Mouse (Mus musculus) brown adipose tissue, adult 24 weeks (tissue): ENCODE measurements around the gene Vwa1. TPM values are rescaled to one million over a fixed set of nuclear protein-coding genes. Genes with fewer than 3 reads are reported as not detected.
A peak's percentile ranks its signal among the peaks of the same experiment; 100 is the strongest.
"Not testable (repeated sequence)": the region's sequence is repeated elsewhere in the genome, so short reads cannot be mapped to it uniquely, and the experiment has no call there.

Source experiments
- H3K27ac ChIP-seq: fragments of 200-500 bp; replicated peaks from 2 replicates; pipeline ENCODE4 v1.5.1; 2012; ENCODE audit warnings: low read depth, mild to moderate bottlenecking, low read length
- H3K4me1 ChIP-seq: fragments of 200-500 bp; 2 replicates; pipeline ENCODE4 v1.6.1; 2012; ENCODE audit warnings: low read length, mixed read lengths; ENCODE audit not compliant: control insufficient read depth, insufficient read depth, insufficient read length
- H3K4me3 ChIP-seq: fragments of 200-500 bp; 2 replicates; pipeline ENCODE4 v1.5.1; 2012; ENCODE audit warnings: low read depth, mild to moderate bottlenecking, low read length, moderate library complexity; ENCODE audit not compliant: insufficient read depth
- polyA plus RNA-seq: library from polyadenylated mRNA; stranded (reverse); fragments of >200 nt; gene quantifications from 2 replicates; pipeline ENCODE4 v1.2.4, GENCODE M21; 2012; ENCODE audit not compliant: missing spikeins, insufficient read depth, insufficient read length

The Vwa1 gene
- polyA plus RNA-seq, 1 experiment = 2.3 TPM

DNA sequence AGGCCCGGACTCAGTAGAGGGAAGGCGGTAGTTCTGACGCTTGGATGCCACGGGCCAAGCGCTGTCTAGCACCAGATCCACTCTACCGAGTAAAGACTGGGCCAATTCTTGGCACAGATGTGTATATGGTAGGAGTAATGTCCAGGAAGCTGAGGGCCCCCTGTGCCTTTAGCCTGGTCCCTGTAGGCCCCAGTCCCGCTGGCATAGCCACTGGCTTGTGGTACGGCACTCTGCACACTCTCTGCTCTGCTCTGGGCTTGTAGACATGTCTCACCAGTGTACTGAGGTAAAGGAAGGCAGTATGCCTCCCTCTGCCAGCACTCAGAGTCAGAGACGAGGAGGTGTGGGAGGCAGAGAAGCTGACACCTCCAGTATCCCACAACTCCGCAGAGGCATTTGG, 33.8 kb downstream of the Vwa1 start:
- not testable (repeated sequence) for H3K27ac ChIP-seq, H3K4me3 ChIP-seq

DNA sequence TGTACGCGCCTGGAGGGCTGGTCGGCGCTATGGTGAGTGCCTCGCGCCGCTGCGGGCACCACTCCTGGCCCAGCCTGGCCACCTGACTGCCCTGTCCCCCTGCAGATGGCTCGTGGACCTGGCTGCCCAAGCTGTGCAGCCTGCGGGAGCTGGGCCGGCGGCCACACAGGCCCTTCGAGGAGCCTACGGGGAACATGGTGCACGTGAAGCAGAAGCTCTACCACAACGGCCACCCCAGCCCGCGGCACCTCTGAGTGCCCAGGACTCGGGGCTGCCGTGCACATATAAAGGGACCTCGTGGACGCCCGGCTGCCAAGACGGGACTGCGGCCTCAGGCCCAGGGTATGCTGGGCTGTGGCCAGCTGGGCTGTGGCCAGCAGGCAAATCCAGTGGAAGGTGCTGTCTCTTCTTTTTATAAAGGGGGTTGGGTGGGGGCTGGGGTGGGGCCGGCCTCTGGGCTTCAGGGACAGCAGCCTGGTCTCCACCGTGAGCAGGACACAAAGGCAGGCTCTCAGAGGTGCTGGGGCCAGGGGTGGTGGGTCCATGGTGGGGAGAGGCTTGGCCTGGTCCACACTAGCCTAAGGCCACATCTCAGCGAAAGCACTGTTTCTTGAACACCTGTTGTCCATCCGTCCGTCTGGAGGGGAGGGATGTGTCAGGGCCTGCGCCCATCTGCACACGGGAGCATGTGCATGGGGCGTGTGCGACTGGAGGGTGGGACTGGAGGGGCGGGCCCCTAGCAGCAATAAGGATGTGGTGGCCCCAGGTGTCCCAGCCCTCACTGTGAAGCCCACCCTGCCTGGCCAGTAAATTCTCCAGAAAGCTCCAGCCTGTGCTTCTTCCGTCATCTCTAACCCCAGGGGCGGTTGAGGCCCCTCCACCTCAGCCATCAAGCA, 34.5 kb downstream of the Vwa1 start:
- no peak overlapping the region for H3K4me3 ChIP-seq
- H3K4me1 ChIP-seq = no peaks in the 10 kb centered on the region

More for the DNA sequence above, 33.8 kb downstream of the Vwa1 start:
- not testable (repeated sequence) for H3K4me1 ChIP-seq

DNA sequence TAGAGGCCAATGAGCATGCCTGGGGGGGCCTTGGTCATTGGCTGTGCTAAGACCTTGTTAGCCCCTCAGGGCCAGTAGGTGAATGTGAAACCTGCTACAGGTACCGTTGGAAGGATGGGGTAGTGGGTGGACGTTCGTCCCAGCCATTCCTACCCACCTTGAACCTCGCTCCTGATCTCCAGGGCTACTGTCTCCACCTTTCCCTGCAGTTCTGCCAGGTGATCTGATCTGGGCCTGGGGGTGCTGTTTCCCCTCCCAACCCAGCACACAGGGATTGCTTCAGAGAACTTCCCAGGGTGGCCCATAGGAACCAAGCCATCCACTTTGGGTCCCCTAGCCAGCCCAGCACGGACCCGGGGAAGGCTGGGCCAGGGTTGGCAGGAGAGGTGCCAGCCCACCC, 35.3 kb downstream of the Vwa1 start:
- H3K4me1 ChIP-seq = no peaks in the 10 kb centered on the region
- no peak overlapping the region for H3K4me3 ChIP-seq
- no peak overlapping the region for H3K27ac ChIP-seq

More for the DNA sequence above, 34.5 kb downstream of the Vwa1 start:
- no peak overlapping the region for H3K27ac ChIP-seq

DNA sequence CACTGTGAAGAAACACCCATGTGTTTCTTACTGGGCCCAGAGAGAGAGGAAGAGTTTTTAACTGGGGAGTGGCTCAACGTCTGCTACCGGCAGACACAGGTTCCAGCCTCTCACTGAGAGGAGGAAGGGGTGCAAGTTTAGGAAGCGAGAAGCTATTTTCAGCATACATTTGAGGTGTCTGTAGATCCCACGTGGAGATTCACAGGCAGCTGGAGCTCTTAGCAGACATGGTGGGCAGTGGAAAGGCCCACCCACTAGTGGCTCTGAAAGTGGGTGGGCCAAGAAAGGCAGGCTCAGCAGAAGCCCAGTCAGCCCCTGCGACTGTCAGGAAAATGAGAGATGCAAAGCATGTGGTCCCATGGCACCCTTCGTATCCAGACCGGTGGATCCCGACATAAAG, 36.2 kb downstream of the Vwa1 start:
- Histone ChIP-seq H3K4me1 (no peaks in the 10 kb centered on the region), H3K27ac (no peak overlapping the region), H3K4me3 (no peak overlapping the region)

- H3K4me3 ChIP-seq = no peak overlapping the region
- H3K4me1 ChIP-seq = no peaks in the 10 kb centered on the region
- no peak overlapping the region for H3K27ac ChIP-seq
Observed at GRCm38 (mm10) chr4:155736421-155736820, 38.1 kb downstream of the Vwa1 start.

DNA sequence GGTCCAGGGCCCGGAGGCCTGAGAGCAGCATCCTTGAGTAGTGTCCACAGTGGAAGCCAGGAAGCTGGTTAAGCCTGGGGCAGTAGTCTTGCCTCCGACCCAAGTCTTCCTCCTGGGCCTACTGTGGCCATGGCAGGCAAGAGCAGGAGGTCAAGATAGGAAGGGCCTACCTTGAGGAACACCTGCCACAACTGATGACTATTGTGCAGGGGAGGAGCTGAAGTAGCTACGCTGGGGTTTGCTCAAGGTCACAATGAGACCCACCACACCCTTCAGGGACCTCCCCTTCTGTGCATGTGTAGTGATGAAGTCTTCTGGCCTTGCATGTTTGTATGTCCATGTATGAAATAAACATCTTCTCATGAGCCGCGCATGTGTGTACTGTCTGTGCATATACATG, 38.7 kb downstream of the Vwa1 start:
- Histone ChIP-seq H3K4me3 (peak overlapping the region; percentile 73), H3K4me1 (no peaks in the 10 kb centered on the region), H3K27ac (no peak overlapping the region)

- H3K27ac ChIP-seq = 0 out of 2 replicates have a peak overlapping the region, but pooled peaks have one; percentile 56
- no peaks in the 10 kb centered on the region for H3K4me1 ChIP-seq
- H3K4me3 ChIP-seq = peak overlapping the region; percentile 73
Observed at GRCm38 (mm10) chr4:155734951-155735702, 39.4 kb downstream of the Vwa1 start.

- H3K4me3 ChIP-seq = peak within 1 kb of the TSS; percentile 73
- H3K4me1 ChIP-seq = no peaks in the 10 kb centered on the region
- peak within 1 kb of the TSS; percentile 79 for H3K27ac ChIP-seq
Observed at GRCm38 (mm10) chr4:155734350-155734941, 40.1 kb downstream of the Vwa1 start, which contains the start of gene Tmem240. Tmem240 (plus strand) TSS chr4:155734800.

GRCm38 (mm10) chr4:155733267-155733666, 41.2 kb downstream of the Vwa1 start:
- no peak overlapping the region for H3K4me3 ChIP-seq

GRCm38 (mm10) chr4:155727993-155728392, 46.5 kb downstream of the Vwa1 start:
- H3K27ac ChIP-seq = no peak overlapping the region
- no peaks in the 10 kb centered on the region for H3K4me1 ChIP-seq
- no peak overlapping the region for H3K4me3 ChIP-seq

More at GRCm38 (mm10) chr4:155733267-155733666, 41.2 kb downstream of the Vwa1 start:
- Histone ChIP-seq H3K27ac (no peak overlapping the region), H3K4me1 (no peaks in the 10 kb centered on the region)

DNA sequence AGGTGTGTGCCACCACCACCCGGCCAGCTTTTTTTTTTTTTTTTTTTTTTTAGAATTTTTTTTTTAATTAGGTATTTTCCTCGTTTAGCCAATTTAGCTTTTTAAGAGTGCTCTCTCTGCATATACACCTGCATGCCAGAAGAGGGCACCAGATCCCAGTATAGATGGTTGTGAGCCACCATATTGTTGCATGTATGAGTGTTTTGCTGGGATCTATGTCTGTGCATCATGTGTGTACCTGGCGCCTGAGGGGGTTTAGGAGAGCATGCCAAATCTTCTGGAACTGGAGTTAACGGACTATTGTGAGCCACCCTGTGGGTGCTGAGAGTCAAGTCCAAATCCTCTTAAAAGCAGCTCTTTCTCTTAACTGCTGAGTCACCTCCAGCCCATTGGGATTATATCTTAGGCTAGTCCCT, 52.8 kb downstream of the Vwa1 start:
- H3K4me1 ChIP-seq = peaks cover 2% of the 10 kb centered on the region; the same call in 1 of the 2 replicates
- no peak overlapping the region for H3K27ac ChIP-seq
- H3K4me3 ChIP-seq = no peak overlapping the region

Other genes starting within 250 kb of the Vwa1 start
- gene Nadk, start 212.3 kb downstream of the Vwa1 start, polyA plus RNA-seq = 147 and 155 TPM in 2 replicates
- gene Slc35e2, start 173.3 kb downstream of the Vwa1 start, polyA plus RNA-seq = 7.0 and 9.4 TPM in 2 replicates
- 32.4 and 37.9 TPM in 2 replicates for gene Cdk11b, start 149.8 kb downstream of the Vwa1 start, polyA plus RNA-seq
- not detected in 2 replicates for gene Gm10563, start 129.3 kb downstream of the Vwa1 start, polyA plus RNA-seq
- 3.3 and 5.5 TPM in 2 replicates for gene Mmp23, start 121.3 kb downstream of the Vwa1 start, polyA plus RNA-seq
- 9.7 and 29.1 TPM in 2 replicates for gene Mib2, start 105.5 kb downstream of the Vwa1 start, polyA plus RNA-seq
- gene Fndc10, start 80.4 kb downstream of the Vwa1 start, polyA plus RNA-seq = 2.4 and 3.5 TPM in 2 replicates
- 61.2 and 80.5 TPM in 2 replicates for gene Ssu72, start 69.9 kb downstream of the Vwa1 start, polyA plus RNA-seq
- 0.46 TPM in 1 of 2 replicates, not detected in the other for gene Tmem240, start 39.9 kb downstream of the Vwa1 start, polyA plus RNA-seq
- gene Atad3a, start 13.6 kb downstream of the Vwa1 start, polyA plus RNA-seq = 57.0 and 74.0 TPM in 2 replicates
- 0.42 and 0.67 TPM in 2 replicates for gene Tmem88b, start 11.2 kb upstream of the Vwa1 start, polyA plus RNA-seq
- gene Ankrd65, start 15.7 kb upstream of the Vwa1 start, polyA plus RNA-seq = not detected in 2 replicates
- 367 and 416 TPM in 2 replicates for gene Mrpl20, start 28.2 kb upstream of the Vwa1 start, polyA plus RNA-seq
- gene Ccnl2, start 37.8 kb upstream of the Vwa1 start, polyA plus RNA-seq = 28.2 and 61.6 TPM in 2 replicates
- 259 and 309 TPM in 2 replicates for gene Aurkaip1, start 56.6 kb upstream of the Vwa1 start, polyA plus RNA-seq
- gene Mxra8, start 65.0 kb upstream of the Vwa1 start, polyA plus RNA-seq = 17.3 and 22.3 TPM in 2 replicates
- 19.2 and 20.2 TPM in 2 replicates for gene Dvl1, start 72.7 kb upstream of the Vwa1 start, polyA plus RNA-seq
- not detected in 2 replicates for gene Tas1r3, start 88.7 kb upstream of the Vwa1 start, polyA plus RNA-seq
- 6.0 and 11.5 TPM in 2 replicates for gene Cptp, start 94.7 kb upstream of the Vwa1 start, polyA plus RNA-seq
- 12.9 and 15.1 TPM in 2 replicates for gene Ints11, start 94.8 kb upstream of the Vwa1 start, polyA plus RNA-seq
- 5.7 and 7.8 TPM in 2 replicates for gene Pusl1, start 117.1 kb upstream of the Vwa1 start, polyA plus RNA-seq
- 2.9 and 5.2 TPM in 2 replicates for gene Acap3, start 117.1 kb upstream of the Vwa1 start, polyA plus RNA-seq
- 34.8 and 46.2 TPM in 2 replicates for gene Ube2j2, start 169.1 kb upstream of the Vwa1 start, polyA plus RNA-seq
- gene C1qtnf12, start 187.6 kb upstream of the Vwa1 start, polyA plus RNA-seq = 99.7 and 136 TPM in 2 replicates
- 1.8 and 3.0 TPM in 2 replicates for gene B3galt6, start 218.0 kb upstream of the Vwa1 start, polyA plus RNA-seq
- gene Sdf4, start 218.2 kb upstream of the Vwa1 start, polyA plus RNA-seq = 138 and 141 TPM in 2 replicates
- not detected in 2 replicates for gene Tnfrsf4, start 239.1 kb upstream of the Vwa1 start, polyA plus RNA-seq